Mouse (Mus musculus) ES-E14 (cell line): ENCODE results near the gene Spns3.

Source experiments
- CHD2 ChIP-seq: IDR thresholded peaks from 2 replicates; pipeline ENCODE4 v1.6.1; 2014; ENCODE audit warnings: mild to moderate bottlenecking, low read depth, low read length, inconsistent platforms
- HCFC1 ChIP-seq: IDR thresholded peaks from 2 replicates; pipeline ENCODE4 v1.6.1; 2012; ENCODE audit warnings: low read length, inconsistent platforms, borderline replicate concordance; ENCODE audit not compliant: insufficient read depth

- TF ChIP-seq HCFC1 (no peak), CHD2 (no peak)
Observed at GRCm38 (mm10) chr11:72476074-72476625, 74.2 kb downstream of the Spns3 start.
